Comparison of ENCODE assay signal across 25 mouse cellular contexts in genomic region chr2:30185681-30186080, GRCm38 (mm10). TPM values are rescaled to one million over a fixed set of nuclear protein-coding genes. Genes with fewer than 3 reads are reported as not detected.
A peak's percentile ranks its signal among the peaks of the same experiment; 100 is the strongest.
DNase-seq lines count a peak whose midpoint lies in the region; ATAC-seq lines count a peak whose summit lies in the region.
"Had no signal": no experiment of that assay in that cellular context is flagged by ENCODE, and none has a peak within 500 bp of the region (broad histone marks: within the 10 kb centered on the region; RNA-seq: fewer than 3 reads in every experiment).

No protein-coding gene starts in this region.

- H3K27ac ChIP-seq in heart, embryonic 11.5 days (ENCODE audit: low read depth, low read length), result no peak overlapping the region
- H3K27ac ChIP-seq in midbrain, embryonic 10.5 days (replicated peaks), result peak overlapping the region; percentile 20; the same call in 1 of the 2 replicates
- no peak overlapping the region for H3K27ac ChIP-seq in midbrain, embryonic 15.5 days
- H3K27ac ChIP-seq in liver, embryonic 13.5 days, result peak overlapping the region; percentile 89
- H3K27ac ChIP-seq: embryonic facial prominence, embryonic 10.5 days; embryonic facial prominence, embryonic 15.5 days; forebrain, embryonic 13.5 days; heart, adult 2 months; heart, embryonic 15.5 days; hindbrain, embryonic 14.5 days; limb, embryonic 12.5 days; midbrain, embryonic 12.5 days; neural tube, embryonic 13.5 days had no signal

- no peaks in the 10 kb centered on the region; the same call in 1 of the 2 replicates for H3K4me1 ChIP-seq in heart, embryonic 11.5 days (ENCODE audit: control insufficient read depth, insufficient read depth, low read length)
- H3K4me1 ChIP-seq in midbrain, embryonic 10.5 days, result 0 out of 2 replicates have a peak, but pooled peaks cover 2% of the 10 kb centered on the region
- no peaks in the 10 kb centered on the region for H3K4me1 ChIP-seq in midbrain, embryonic 15.5 days
- peaks cover 44% of the 10 kb centered on the region for H3K4me1 ChIP-seq in liver, embryonic 13.5 days (replicated peaks)
- H3K4me1 ChIP-seq: embryonic facial prominence, embryonic 10.5 days; embryonic facial prominence, embryonic 15.5 days; forebrain, embryonic 13.5 days; limb, embryonic 12.5 days; midbrain, embryonic 12.5 days; neural tube, embryonic 13.5 days had no signal

- H3K9me3 ChIP-seq in heart, embryonic 11.5 days (replicated peaks; ENCODE audit: control insufficient read depth, low read length), result peaks cover 4% of the 10 kb centered on the region; the same call in 1 of the 2 replicates
- H3K9me3 ChIP-seq in midbrain, embryonic 10.5 days (replicated peaks), result no peaks in the 10 kb centered on the region
- no peaks in the 10 kb centered on the region for H3K9me3 ChIP-seq in midbrain, embryonic 15.5 days
- H3K9me3 ChIP-seq in liver, embryonic 13.5 days (replicated peaks), result no peaks in the 10 kb centered on the region
- H3K9me3 ChIP-seq: embryonic facial prominence, embryonic 15.5 days; forebrain, embryonic 13.5 days; heart, embryonic 15.5 days; limb, embryonic 12.5 days; midbrain, embryonic 12.5 days; neural tube, embryonic 13.5 days had no signal

- H3K27me3 ChIP-seq in heart, embryonic 11.5 days (ENCODE audit: control insufficient read depth, insufficient read depth, low read length), result no peaks in the 10 kb centered on the region
- H3K27me3 ChIP-seq in midbrain, embryonic 10.5 days (ENCODE audit: low read depth, poor library complexity, severe bottlenecking), result no peaks in the 10 kb centered on the region
- no peaks in the 10 kb centered on the region for H3K27me3 ChIP-seq in midbrain, embryonic 15.5 days (replicated peaks)
- no peaks in the 10 kb centered on the region for H3K27me3 ChIP-seq in liver, embryonic 13.5 days
- H3K27me3 ChIP-seq: embryonic facial prominence, embryonic 15.5 days; forebrain, embryonic 13.5 days; heart, embryonic 15.5 days; limb, embryonic 12.5 days; midbrain, embryonic 12.5 days; neural tube, embryonic 13.5 days had no signal

- WGBS in heart, embryonic 11.5 days (ENCODE audit: insufficient replicate concordance), result 70% methylated on average over 3 of the region's 3 CpGs
- WGBS in midbrain, embryonic 10.5 days, result 83% methylated on average over 3 of the region's 3 CpGs
- 90% methylated on average over 3 of the region's 3 CpGs for WGBS in midbrain, embryonic 15.5 days
- 41% methylated on average over 3 of the region's 3 CpGs for WGBS in liver, embryonic 13.5 days (ENCODE audit: insufficient replicate concordance)

- 0 out of 2 replicates have a peak, but pooled peaks have one; percentile 12 for ATAC-seq in heart, embryonic 11.5 days (replicated peaks; ENCODE audit: insufficient number of reproducible peaks, low FRiP score, low TSS enrichment)
- ATAC-seq in midbrain, embryonic 15.5 days (replicated peaks), result no peak
- peak; percentile 56 for ATAC-seq in liver, embryonic 13.5 days (ENCODE audit: low read depth)
- no peak for ATAC-seq in CD4-positive, CD25-positive, alpha-beta regulatory T cell, adult 4 months
- ATAC-seq: forebrain, embryonic 13.5 days had no signal

- no peak for DNase-seq in heart, adult 11 months
- no peak for DNase-seq in midbrain, embryonic 10.5 days (ENCODE audit: low spot score)
- no peak for DNase-seq in liver, embryonic 13.5 days
- DNase-seq in right cerebral cortex, postnatal 10 days (ENCODE audit: low spot score in 2 of 2), result no peak
- DNase-seq: adrenal gland, adult 2 months; cerebellum, adult 2 months; cerebellum, postnatal 25 days; gastrocnemius, postnatal 25 days; heart, adult 2 months; heart, postnatal 36 days; kidney, postnatal 14 days; layer of hippocampus, adult 9-11 months; lung, adult 2 months; lung, postnatal 14 days had no signal

- no peak overlapping the region for H3K4me3 ChIP-seq in heart, embryonic 11.5 days (ENCODE audit: low read depth, low read length)
- no peak overlapping the region for H3K4me3 ChIP-seq in midbrain, embryonic 10.5 days
- H3K4me3 ChIP-seq in midbrain, embryonic 15.5 days, result no peak overlapping the region
- H3K4me3 ChIP-seq in liver, embryonic 13.5 days (replicated peaks), result peak overlapping the region; percentile 5; the same call in 1 of the 2 replicates
- H3K4me3 ChIP-seq: embryonic facial prominence, embryonic 10.5 days; embryonic facial prominence, embryonic 15.5 days; forebrain, embryonic 13.5 days; heart, adult 2 months; heart, embryonic 15.5 days; limb, embryonic 12.5 days; midbrain, embryonic 12.5 days; neural tube, embryonic 13.5 days had no signal

- peaks cover 5% of the 10 kb centered on the region for H3K36me3 ChIP-seq in heart, embryonic 11.5 days (ENCODE audit: control insufficient read depth, insufficient read depth, low read length)
- H3K36me3 ChIP-seq in midbrain, embryonic 10.5 days, result peaks cover 13% of the 10 kb centered on the region
- H3K36me3 ChIP-seq in midbrain, embryonic 15.5 days (replicated peaks), result no peaks in the 10 kb centered on the region
- H3K36me3 ChIP-seq in liver, embryonic 13.5 days, result peaks cover 35% of the 10 kb centered on the region

- no peak overlapping the region for H3K9ac ChIP-seq in heart, embryonic 11.5 days (ENCODE audit: low read depth, low read length)
- H3K9ac ChIP-seq in midbrain, embryonic 15.5 days, result no peak overlapping the region
- peak overlapping the region; percentile 53 for H3K9ac ChIP-seq in liver, embryonic 13.5 days
- H3K9ac ChIP-seq: embryonic facial prominence, embryonic 15.5 days; forebrain, embryonic 13.5 days; heart, embryonic 15.5 days; hindbrain, embryonic 14.5 days; limb, embryonic 12.5 days; midbrain, embryonic 12.5 days; neural tube, embryonic 13.5 days had no signal

- H3K4me2 ChIP-seq in heart, embryonic 11.5 days, result no peak overlapping the region
- H3K4me2 ChIP-seq in midbrain, embryonic 15.5 days, result no peak overlapping the region
- peak overlapping the region; percentile 33 for H3K4me2 ChIP-seq in liver, embryonic 13.5 days
- H3K4me2 ChIP-seq: embryonic facial prominence, embryonic 15.5 days; forebrain, embryonic 13.5 days; heart, embryonic 15.5 days; hindbrain, embryonic 14.5 days; limb, embryonic 12.5 days; midbrain, embryonic 12.5 days; neural tube, embryonic 13.5 days had no signal

RNA-seq across cellular contexts. Expression of gene Spout1, which starts 7.4 kb away (rescaled TPM):
- 41.2 and 43.4 TPM in 2 replicates for polyA plus RNA-seq in heart, embryonic 11.5 days (2014; fragmentation: Nextera tagmentation; extraction: Ambion mirVana)
- polyA plus RNA-seq in midbrain, embryonic 10.5 days (2016; fragmentation: Nextera tagmentation; extraction: Ambion mirVana), result 88.5 and 89.0 TPM in 2 replicates
- polyA plus RNA-seq in midbrain, embryonic 15.5 days (2015; fragmentation: Nextera tagmentation; extraction: Ambion mirVana), result 65.3 and 69.9 TPM in 2 replicates
- 40.5 and 42.5 TPM in 2 replicates for polyA plus RNA-seq in liver, embryonic 13.5 days (2015; fragmentation: Nextera tagmentation; extraction: Ambion mirVana)
- 10 to 100 TPM; 30.2 to 50.9 TPM for polyA plus RNA-seq in CD4-positive, CD25-positive, alpha-beta regulatory T cell, adult 4 months (2017; shearing (Covaris generic))

RNA-seq across cellular contexts. Expression of gene Endog, which starts 14.4 kb away (rescaled TPM):
- polyA plus RNA-seq in heart, embryonic 11.5 days (2014; fragmentation: Nextera tagmentation; extraction: Ambion mirVana), result 30.0 and 33.4 TPM in 2 replicates
- 16.9 and 18.6 TPM in 2 replicates for polyA plus RNA-seq in midbrain, embryonic 10.5 days (2016; fragmentation: Nextera tagmentation; extraction: Ambion mirVana)
- polyA plus RNA-seq in midbrain, embryonic 15.5 days (2015; fragmentation: Nextera tagmentation; extraction: Ambion mirVana), result 19.5 and 20.4 TPM in 2 replicates
- polyA plus RNA-seq in liver, embryonic 13.5 days (2015; fragmentation: Nextera tagmentation; extraction: Ambion mirVana), result 14.2 and 15.6 TPM in 2 replicates
- polyA plus RNA-seq in CD4-positive, CD25-positive, alpha-beta regulatory T cell, adult 4 months (2017; shearing (Covaris generic)), result 1 to 10 TPM; 1.3 to 2.5 TPM

RNA-seq across cellular contexts. Expression of gene Kyat1, which starts 20.0 kb away (rescaled TPM):
- 13.6 and 15.5 TPM in 2 replicates for polyA plus RNA-seq in heart, embryonic 11.5 days (2014; fragmentation: Nextera tagmentation; extraction: Ambion mirVana)
- 8.3 and 10.6 TPM in 2 replicates for polyA plus RNA-seq in midbrain, embryonic 10.5 days (2016; fragmentation: Nextera tagmentation; extraction: Ambion mirVana)
- 15.0 and 16.8 TPM in 2 replicates for polyA plus RNA-seq in midbrain, embryonic 15.5 days (2015; fragmentation: Nextera tagmentation; extraction: Ambion mirVana)
- polyA plus RNA-seq in liver, embryonic 13.5 days (2015; fragmentation: Nextera tagmentation; extraction: Ambion mirVana), result 9.7 and 10.1 TPM in 2 replicates
- polyA plus RNA-seq in CD4-positive, CD25-positive, alpha-beta regulatory T cell, adult 4 months (2017; shearing (Covaris generic)), result 10 to 100 TPM in 1 of 2 experiments, 1 to 10 TPM in 1; 9.9 to 13.4 TPM

RNA-seq across cellular contexts. Expression of gene Lrrc8a, which starts 51.8 kb away (rescaled TPM):
- polyA plus RNA-seq in heart, embryonic 11.5 days (2014; fragmentation: Nextera tagmentation; extraction: Ambion mirVana), result 38.1 and 46.9 TPM in 2 replicates
- 40.8 and 43.7 TPM in 2 replicates for polyA plus RNA-seq in midbrain, embryonic 10.5 days (2016; fragmentation: Nextera tagmentation; extraction: Ambion mirVana)
- 62.5 and 62.7 TPM in 2 replicates for polyA plus RNA-seq in midbrain, embryonic 15.5 days (2015; fragmentation: Nextera tagmentation; extraction: Ambion mirVana)
- 11.9 and 12.5 TPM in 2 replicates for polyA plus RNA-seq in liver, embryonic 13.5 days (2015; fragmentation: Nextera tagmentation; extraction: Ambion mirVana)
- polyA plus RNA-seq in CD4-positive, CD25-positive, alpha-beta regulatory T cell, adult 4 months (2017; shearing (Covaris generic)), result 10 to 100 TPM; 27.2 to 36.9 TPM

RNA-seq across cellular contexts. Expression of gene Tbc1d13, which starts 52.1 kb away (rescaled TPM):
- polyA plus RNA-seq in heart, embryonic 11.5 days (2014; fragmentation: Nextera tagmentation; extraction: Ambion mirVana), result 8.2 and 9.1 TPM in 2 replicates
- polyA plus RNA-seq in midbrain, embryonic 10.5 days (2016; fragmentation: Nextera tagmentation; extraction: Ambion mirVana), result 6.0 and 6.3 TPM in 2 replicates
- polyA plus RNA-seq in midbrain, embryonic 15.5 days (2015; fragmentation: Nextera tagmentation; extraction: Ambion mirVana), result 12.3 and 13.7 TPM in 2 replicates
- 2.8 and 3.7 TPM in 2 replicates for polyA plus RNA-seq in liver, embryonic 13.5 days (2015; fragmentation: Nextera tagmentation; extraction: Ambion mirVana)
- 10 to 100 TPM; 10.9 to 11.3 TPM for polyA plus RNA-seq in CD4-positive, CD25-positive, alpha-beta regulatory T cell, adult 4 months (2017; shearing (Covaris generic))

Comparison
In these comparisons a context has a peak if more than half of its experiments do, and no peak if none do; other contexts are left out.
1. H3K27ac ChIP-seq: peak in midbrain, embryonic 10.5 days (single experiment) and liver, embryonic 13.5 days (single experiment); none in heart, embryonic 11.5 days (single experiment) and midbrain, embryonic 15.5 days (single experiment).
2. ATAC-seq: peak in heart, embryonic 11.5 days (single experiment) and liver, embryonic 13.5 days (single experiment); none in midbrain, embryonic 15.5 days (single experiment) and CD4-positive, CD25-positive, alpha-beta regulatory T cell, adult 4 months (single experiment).